In genomic region chr5:93129953-93130352, GRCm38 (mm10) we compare ENCODE assay signal across 8 mouse cellular contexts. TPM values are rescaled to one million over a fixed set of nuclear protein-coding genes. Genes with fewer than 3 reads are reported as not detected.
DNase-seq lines count a peak whose midpoint lies in the region; ATAC-seq and TF ChIP-seq lines count a peak whose summit lies in the region.

No protein-coding gene starts in this region.

- TF ChIP-seq POLR2A in limb, embryonic 14.5 days (IDR thresholded peaks at IDR 0.05; ENCODE audit: borderline replicate concordance, extremely low read depth, insufficient read depth, insufficient read length) = no peak

- no peaks in the 10 kb centered on the region for H3K27me3 ChIP-seq in forebrain, embryonic 10.5 days (ENCODE audit: poor library complexity, severe bottlenecking)
- H3K27me3 ChIP-seq in forebrain, embryonic 13.5 days = no peaks in the 10 kb centered on the region
- no peaks in the 10 kb centered on the region for H3K27me3 ChIP-seq in heart, postnatal 0 days (ENCODE audit: control insufficient read depth, insufficient read depth, low read length)
- no peaks in the 10 kb centered on the region for H3K27me3 ChIP-seq in limb, embryonic 14.5 days (ENCODE audit: control insufficient read depth, insufficient read depth, low read length)
- H3K27me3 ChIP-seq in forebrain, embryonic 11.5 days (ENCODE audit: control insufficient read depth, insufficient read depth, low read length) = no peaks in the 10 kb centered on the region

- TF ChIP-seq EP300 in heart, postnatal 0 days (IDR thresholded peaks at IDR 0.05; ENCODE audit: low read depth) = 0 out of 2 replicates have a peak, but pooled peaks have one; percentile 22

- ATAC-seq in forebrain, embryonic 13.5 days = no peak
- peak; percentile 74 for ATAC-seq in heart, postnatal 0 days (ENCODE audit: insufficient read depth, low read depth)
- ATAC-seq in limb, embryonic 14.5 days (ENCODE audit: low FRiP score, low read depth) = peak; percentile 85
- no peak for ATAC-seq in forebrain, embryonic 11.5 days (replicated peaks; ENCODE audit: low FRiP score)

- H3K4me3 ChIP-seq in forebrain, embryonic 10.5 days = no peak overlapping the region
- no peak overlapping the region for H3K4me3 ChIP-seq in forebrain, embryonic 13.5 days
- no peak overlapping the region for H3K4me3 ChIP-seq in ES-E14 (ENCODE audit: insufficient read depth in 1 of 2, low read depth in 1 of 2, low read length in 2 of 2, poor library complexity in 1 of 2, severe bottlenecking in 1 of 2)
- no peak overlapping the region for H3K4me3 ChIP-seq in heart, postnatal 0 days (ENCODE audit: low read depth, low read length)
- H3K4me3 ChIP-seq in limb, embryonic 14.5 days (replicated peaks; ENCODE audit: low read length) = no peak overlapping the region
- H3K4me3 ChIP-seq in forebrain, embryonic 11.5 days (ENCODE audit: low read depth, low read length) = no peak overlapping the region

- no peak overlapping the region for H3K9ac ChIP-seq in forebrain, embryonic 13.5 days
- no peak overlapping the region for H3K9ac ChIP-seq in ES-E14 (ENCODE audit: insufficient read depth, low read depth, low read length, poor library complexity, severe bottlenecking)
- H3K9ac ChIP-seq in heart, postnatal 0 days (replicated peaks; ENCODE audit: low read depth, low read length) = no peak overlapping the region
- no peak overlapping the region for H3K9ac ChIP-seq in limb, embryonic 14.5 days (ENCODE audit: low read depth, low read length, severe bottlenecking)
- no peak overlapping the region for H3K9ac ChIP-seq in forebrain, embryonic 11.5 days (ENCODE audit: low read length)

- H3K4me1 ChIP-seq in forebrain, embryonic 10.5 days = peaks cover 100% of the 10 kb centered on the region
- H3K4me1 ChIP-seq in forebrain, embryonic 13.5 days = peaks cover 99% of the 10 kb centered on the region
- peaks cover 11 to 28% of the 10 kb centered on the region in 2 experiments for H3K4me1 ChIP-seq in ES-E14 (ENCODE audit: control insufficient read depth in 2 of 2, insufficient read depth in 2 of 2, low read length in 2 of 2, poor library complexity in 1 of 2)
- peaks cover 74% of the 10 kb centered on the region for H3K4me1 ChIP-seq in heart, postnatal 0 days (ENCODE audit: control insufficient read depth, insufficient read depth)
- H3K4me1 ChIP-seq in limb, embryonic 14.5 days (ENCODE audit: control insufficient read depth, insufficient read depth, low read length) = peaks cover 90% of the 10 kb centered on the region
- peaks cover 59% of the 10 kb centered on the region for H3K4me1 ChIP-seq in forebrain, embryonic 11.5 days (replicated peaks; ENCODE audit: control insufficient read depth, insufficient read depth, low read length)

- in situ Hi-C loops in ES-E14 (cut with MboI; ENCODE audit: low sequenced_read_pairs in 2 of 2, unreplicated experiment in 2 of 2) = no loop called here

- WGBS in forebrain, embryonic 10.5 days = 11% methylated on average over 4 of the region's 4 CpGs
- 18% methylated on average over 4 of the region's 4 CpGs for WGBS in forebrain, embryonic 13.5 days
- WGBS in heart, postnatal 0 days = 20% methylated on average over 4 of the region's 4 CpGs
- 1% methylated on average over 4 of the region's 4 CpGs for WGBS in limb, embryonic 14.5 days
- WGBS in forebrain, embryonic 11.5 days = 15% methylated on average over 4 of the region's 4 CpGs

- intact Hi-C loops in gastrocnemius, postnatal 36 days (cut with DNase I) = loop anchor here (5.0 kb wide), 1 partner anchor 38 kb away; the partner anchor contains the start of gene Sept11

- H3K36me3 ChIP-seq in forebrain, embryonic 10.5 days (replicated peaks) = 0 out of 2 replicates have a peak, but pooled peaks cover 4% of the 10 kb centered on the region
- H3K36me3 ChIP-seq in forebrain, embryonic 13.5 days (ENCODE audit: poor library complexity, severe bottlenecking) = no peaks in the 10 kb centered on the region
- no peaks in the 10 kb centered on the region for H3K36me3 ChIP-seq in ES-E14 (ENCODE audit: control insufficient read depth, insufficient read depth, low read length, poor library complexity, severe bottlenecking)
- H3K36me3 ChIP-seq in heart, postnatal 0 days (replicated peaks; ENCODE audit: control insufficient read depth, insufficient read depth, low read length) = no peaks in the 10 kb centered on the region
- no peaks in the 10 kb centered on the region for H3K36me3 ChIP-seq in limb, embryonic 14.5 days (ENCODE audit: control insufficient read depth, insufficient read depth, low read length)
- H3K36me3 ChIP-seq in forebrain, embryonic 11.5 days (ENCODE audit: control insufficient read depth, insufficient read depth, low read length) = no peaks in the 10 kb centered on the region

- peak; percentile 31 for DNase-seq in forebrain, embryonic 10.5 days (ENCODE audit: extremely low spot score, low spot score)
- DNase-seq in ES-E14 (ENCODE audit: low read depth, low spot score) (no peak), MN1 (ENCODE audit: low spot score) (no peak)
- DNase-seq in heart, postnatal 0 days (ENCODE audit: low spot score) = peak; percentile 67
- DNase-seq in limb, embryonic 14.5 days (ENCODE audit: low spot score) = peak; percentile 84
- no peak for DNase-seq in gastrocnemius, postnatal 36 days
- DNase-seq in forebrain, embryonic 11.5 days (ENCODE audit: low spot score) = no peak

- TF ChIP-seq CTCF in heart, postnatal 0 days (IDR thresholded peaks at IDR 0.05; ENCODE audit: low read depth) = no peak

- H3K27ac ChIP-seq in forebrain, embryonic 10.5 days = peak overlapping the region; percentile 78
- no peak overlapping the region for H3K27ac ChIP-seq in forebrain, embryonic 13.5 days
- no peak overlapping the region for H3K27ac ChIP-seq in ES-E14 (ENCODE audit: insufficient read depth, low read depth, low read length, poor library complexity, severe bottlenecking)
- peak overlapping the region; percentile 58 for H3K27ac ChIP-seq in heart, postnatal 0 days (ENCODE audit: low read depth)
- H3K27ac ChIP-seq in limb, embryonic 14.5 days (replicated peaks; ENCODE audit: low read depth, low read length) = peak overlapping the region; percentile 79
- H3K27ac ChIP-seq in forebrain, embryonic 11.5 days (ENCODE audit: low read depth, low read length) = no peak overlapping the region

- no peaks in the 10 kb centered on the region for H3K9me3 ChIP-seq in forebrain, embryonic 10.5 days
- H3K9me3 ChIP-seq in forebrain, embryonic 13.5 days (replicated peaks) = no peaks in the 10 kb centered on the region
- H3K9me3 ChIP-seq in ES-E14 (ENCODE audit: control insufficient read depth, insufficient read depth, low read depth, low read length) = no peaks in the 10 kb centered on the region
- H3K9me3 ChIP-seq in heart, postnatal 0 days (replicated peaks; ENCODE audit: control insufficient read depth, low read length) = no peaks in the 10 kb centered on the region
- H3K9me3 ChIP-seq in limb, embryonic 14.5 days (ENCODE audit: control insufficient read depth, low read length) = no peaks in the 10 kb centered on the region
- no peaks in the 10 kb centered on the region for H3K9me3 ChIP-seq in forebrain, embryonic 11.5 days (ENCODE audit: control insufficient read depth, low read length)

- H3K4me2 ChIP-seq in forebrain, embryonic 13.5 days = no peak overlapping the region
- no peak overlapping the region; the same call in 1 of the 2 replicates for H3K4me2 ChIP-seq in heart, postnatal 0 days (ENCODE audit: low read depth, low read length)
- H3K4me2 ChIP-seq in limb, embryonic 14.5 days (replicated peaks; ENCODE audit: low read depth, low read length, severe bottlenecking) = peak overlapping the region; percentile 28
- H3K4me2 ChIP-seq in forebrain, embryonic 11.5 days (ENCODE audit: low read depth, low read length, severe bottlenecking) = no peak overlapping the region

TF ChIP-seq in ES-E14, 5 proteins besides CTCF, POLR2A, EP300 and RAD21:
- TF ChIP-seq ZC3H11A (IDR thresholded peaks at IDR 0.05; ENCODE audit: borderline replicate concordance, low read depth, low read length) (no peak), MAFK (IDR thresholded peaks at IDR 0.05; ENCODE audit: insufficient read depth, low read depth, low read length) (peak; percentile 46; the same call in 1 of the 2 replicates)

RNA-seq across cellular contexts. Expression of gene Sept11, which starts 36.7 kb away (rescaled TPM):
- 277 and 280 TPM in 2 replicates for polyA plus RNA-seq in forebrain, embryonic 10.5 days (2016; fragmentation: Nextera tagmentation; extraction: Ambion mirVana)
- 201 and 207 TPM in 2 replicates for polyA plus RNA-seq in forebrain, embryonic 13.5 days (2015; fragmentation: Nextera tagmentation; extraction: Ambion mirVana)
- total RNA-seq in ES-E14 (2012; rRNA removed) = 92.2 and 124 TPM in 2 replicates
- 38.2 and 52.2 TPM in 2 replicates for total RNA-seq in heart, postnatal 0 days (2014; rRNA removed; ENCODE audit: low replicate concordance)
- polyA plus RNA-seq in heart, postnatal 0 days (2015; fragmentation: Nextera tagmentation; extraction: Ambion mirVana) = 47.6 and 49.5 TPM in 2 replicates
- 141 and 149 TPM in 2 replicates for polyA plus RNA-seq in limb, embryonic 14.5 days (2012; rRNA removed)
- 197 and 206 TPM in 2 replicates for polyA plus RNA-seq in limb, embryonic 14.5 days (2014; fragmentation: Nextera tagmentation; extraction: Ambion mirVana)
- total RNA-seq in gastrocnemius, postnatal 36 days (2021) = 10 to 100 TPM; 69.1 to 85.0 TPM
- 288 and 296 TPM in 2 replicates for polyA plus RNA-seq in forebrain, embryonic 11.5 days (2014; fragmentation: Nextera tagmentation; extraction: Ambion mirVana)

Comparison
In these comparisons a context has a peak if more than half of its experiments do, and no peak if none do; other contexts are left out.
1. DNase-seq: peak in forebrain, embryonic 10.5 days (single experiment), heart, postnatal 0 days (single experiment) and limb, embryonic 14.5 days (single experiment); none in ES-E14 (single experiment), MN1 (single experiment), gastrocnemius, postnatal 36 days (0 of 2) and forebrain, embryonic 11.5 days (single experiment).
2. H3K27ac ChIP-seq: peak in forebrain, embryonic 10.5 days (single experiment), heart, postnatal 0 days (single experiment) and limb, embryonic 14.5 days (single experiment); none in forebrain, embryonic 13.5 days (single experiment), ES-E14 (single experiment) and forebrain, embryonic 11.5 days (single experiment).
3. ATAC-seq: peak in heart, postnatal 0 days (single experiment) and limb, embryonic 14.5 days (single experiment); none in forebrain, embryonic 13.5 days (single experiment) and forebrain, embryonic 11.5 days (single experiment).